Mouse (Mus musculus) embryo, embryonic 10.5 days (tissue): Measurements from ENCODE around the gene G6pc3.
A peak's percentile ranks its signal among the peaks of the same experiment; 100 is the strongest.

ENCODE experiments used
- DNase-seq: peaks from one replicate; pipeline ENCODE4 v3.0.0-alpha.2; 2015; ENCODE audit warnings: low spot score

The G6pc3 gene

DNA sequence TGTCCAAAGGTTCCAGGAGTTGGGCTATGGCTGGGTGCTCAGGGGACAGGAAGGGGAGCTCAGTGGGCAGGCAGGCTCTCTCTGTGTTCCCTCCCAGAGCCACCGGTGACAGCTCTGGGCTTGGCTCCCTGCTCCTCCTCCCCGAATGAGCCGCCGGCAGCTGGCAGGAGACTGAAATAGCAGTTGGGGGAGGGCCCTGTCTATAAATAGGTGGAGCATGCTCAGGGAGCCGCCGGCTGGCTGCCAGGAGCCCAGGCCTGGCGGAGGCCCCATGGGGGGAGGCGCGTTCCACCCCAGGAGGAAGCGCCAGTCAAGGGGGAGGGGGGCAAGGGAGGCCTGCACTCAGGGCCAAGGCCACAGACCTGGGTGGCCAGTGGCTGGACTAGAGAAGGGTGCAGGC is 29.4 kb downstream of the G6pc3 start:
- DNase-seq = peak; percentile 85

- no peak for DNase-seq
Observed at GRCm38 (mm10) chr11:102219247-102219993, 30.0 kb downstream of the G6pc3 start.

DNA sequence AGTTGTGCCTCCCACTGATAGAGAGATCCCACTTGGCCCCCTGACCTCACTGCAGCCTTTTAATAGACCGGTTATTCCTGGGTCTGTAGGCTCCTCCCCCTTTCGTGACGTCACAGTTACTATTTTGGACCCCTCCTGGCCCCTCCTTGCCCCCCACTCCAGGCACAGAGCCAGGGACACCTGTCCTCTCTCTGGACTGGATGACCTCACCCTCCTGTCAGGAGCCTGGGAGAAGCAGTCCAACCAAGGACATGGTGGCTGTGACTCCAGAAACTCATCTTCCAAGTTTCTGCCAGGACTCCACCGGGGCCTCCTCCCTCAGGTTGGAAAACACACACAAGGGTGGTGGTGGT is 30.6 kb downstream of the G6pc3 start:
- DNase-seq = no peak

DNA sequence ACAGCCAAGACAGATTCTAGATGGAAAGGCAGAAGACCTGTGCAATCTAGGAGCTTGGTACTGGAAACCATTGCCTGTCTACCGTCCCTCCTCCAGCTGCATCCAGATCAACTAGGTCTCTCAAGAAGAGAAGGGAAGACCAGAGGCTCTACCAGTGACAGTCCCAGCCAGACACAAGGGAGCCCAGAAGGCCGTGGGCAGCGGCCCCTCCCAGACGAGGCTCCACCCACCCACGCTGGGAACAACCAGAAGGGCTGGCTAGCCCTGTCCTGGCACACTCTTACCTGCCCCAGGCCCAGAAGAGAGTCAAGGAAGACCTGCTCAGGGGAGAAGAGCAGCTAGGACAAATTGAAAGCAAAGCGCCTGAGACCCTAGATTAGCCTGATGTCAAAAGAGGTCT is 31.0 kb downstream of the G6pc3 start:
- DNase-seq = no peak

- no peak for DNase-seq
Observed at GRCm38 (mm10) chr11:102221243-102221953, 32.0 kb downstream of the G6pc3 start.

GRCm38 (mm10) chr11:102221954-102222351 is 32.5 kb downstream of the G6pc3 start:
- no peak for DNase-seq

DNA sequence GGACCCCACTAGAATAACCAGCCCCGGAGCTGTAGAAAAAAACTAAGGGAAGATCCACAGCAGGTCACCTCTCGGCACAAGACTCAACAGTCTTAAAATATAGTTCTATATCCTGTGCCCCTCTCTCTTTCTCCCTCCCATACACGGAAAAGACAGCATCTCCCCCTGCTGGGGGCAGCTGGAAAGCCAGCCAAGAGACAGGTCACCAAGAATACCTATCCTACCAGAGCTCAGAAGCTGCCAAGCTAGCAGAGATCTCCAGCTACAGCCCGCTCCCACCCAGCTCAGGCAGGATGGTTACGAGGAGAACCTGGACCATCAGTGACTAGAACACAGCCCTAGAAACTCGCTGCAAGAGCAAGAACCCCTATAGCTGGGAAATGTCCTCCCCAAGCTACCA is 33.7 kb downstream of the G6pc3 start:
- DNase-seq = peak; percentile 82

GRCm38 (mm10) chr11:102224686-102225085 is 35.3 kb downstream of the G6pc3 start:
- no peak for DNase-seq

DNA sequence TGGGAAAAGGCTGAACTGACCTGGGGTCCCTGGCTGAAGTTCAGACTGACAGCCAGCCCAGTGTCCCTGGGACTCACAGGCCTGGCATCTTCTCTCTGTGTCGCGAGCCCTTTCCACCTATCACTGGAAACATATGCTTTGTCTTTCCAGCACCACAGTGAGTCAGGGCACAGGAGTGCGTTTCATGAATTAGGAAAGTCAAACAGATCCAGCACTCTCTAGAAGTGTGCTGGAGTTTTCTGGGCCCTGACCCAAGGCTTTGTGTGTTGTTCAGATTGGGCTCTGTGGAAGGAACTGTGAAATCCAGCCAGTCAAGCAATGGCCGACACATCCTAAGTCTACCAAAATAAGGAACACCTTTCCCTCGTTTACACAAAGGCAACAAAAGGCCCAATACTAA is 35.8 kb downstream of the G6pc3 start:
- DNase-seq = no peak

GRCm38 (mm10) chr11:102226067-102226978 is 36.9 kb downstream of the G6pc3 start:
- no peak for DNase-seq

DNA sequence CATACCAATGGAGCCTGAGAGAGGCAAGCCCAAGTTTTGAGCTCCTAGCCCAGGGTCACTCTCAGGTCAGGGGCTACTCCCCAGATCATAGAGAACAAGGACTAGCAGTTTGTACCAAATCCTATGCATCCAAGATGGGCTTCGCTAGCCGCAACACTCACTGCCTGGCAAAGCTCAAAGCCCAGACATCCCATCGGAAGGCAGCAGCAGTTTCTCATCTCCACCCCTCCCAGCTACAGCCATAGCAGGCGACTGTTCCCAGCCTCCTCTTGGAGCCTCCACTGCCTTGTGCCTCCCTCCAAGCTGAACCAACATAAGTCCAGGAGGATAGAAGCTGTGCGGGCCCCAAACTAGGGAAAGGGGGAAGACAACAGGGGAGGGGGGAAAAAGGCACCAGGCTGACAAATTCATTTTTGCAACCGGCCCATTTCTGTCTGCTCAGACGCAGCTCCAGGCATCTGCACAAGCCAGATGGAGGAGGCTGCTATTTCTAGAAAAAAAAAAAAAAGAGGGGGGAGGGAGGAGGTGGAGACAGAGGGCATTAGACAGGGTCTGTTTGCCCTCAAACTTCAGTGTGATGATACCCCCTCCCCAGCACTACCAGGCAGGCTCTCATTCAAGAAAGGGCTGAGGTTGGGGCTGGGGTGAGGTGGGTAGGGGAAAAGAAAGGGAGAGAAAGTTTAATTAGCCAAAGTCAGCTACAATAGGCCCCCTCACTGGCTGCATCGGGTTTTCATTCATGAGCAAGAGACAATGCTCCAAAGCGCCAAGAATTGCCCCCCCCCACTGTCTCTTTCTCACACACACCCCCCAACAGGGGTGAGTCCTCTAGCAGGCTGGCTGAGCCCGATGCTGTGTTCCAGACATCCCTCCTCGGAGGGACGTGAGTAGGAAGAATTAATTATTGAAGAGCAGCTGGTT is 38.1 kb downstream of the G6pc3 start:
- DNase-seq = peak; percentile 63

DNA sequence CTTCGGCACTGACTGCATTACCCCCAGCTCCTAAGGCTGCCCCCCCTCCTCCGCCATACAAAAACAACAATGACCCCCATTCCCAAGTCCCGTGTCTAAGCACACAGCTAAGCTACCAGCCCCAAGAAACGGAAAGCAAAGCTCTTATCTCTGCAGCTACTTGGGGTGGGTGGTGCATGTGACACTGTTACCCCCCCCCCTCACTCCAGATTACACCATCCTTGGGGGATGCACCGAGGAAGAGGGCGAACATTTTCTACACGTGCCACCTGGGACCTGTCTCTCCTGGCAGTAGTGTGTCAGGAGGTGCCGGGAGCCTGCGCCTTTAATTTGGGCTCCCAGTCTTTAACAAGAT is 38.7 kb downstream of the G6pc3 start:
- no peak for DNase-seq

- no peak for DNase-seq
Observed at GRCm38 (mm10) chr11:102228646-102229268, 39.3 kb downstream of the G6pc3 start.

DNA sequence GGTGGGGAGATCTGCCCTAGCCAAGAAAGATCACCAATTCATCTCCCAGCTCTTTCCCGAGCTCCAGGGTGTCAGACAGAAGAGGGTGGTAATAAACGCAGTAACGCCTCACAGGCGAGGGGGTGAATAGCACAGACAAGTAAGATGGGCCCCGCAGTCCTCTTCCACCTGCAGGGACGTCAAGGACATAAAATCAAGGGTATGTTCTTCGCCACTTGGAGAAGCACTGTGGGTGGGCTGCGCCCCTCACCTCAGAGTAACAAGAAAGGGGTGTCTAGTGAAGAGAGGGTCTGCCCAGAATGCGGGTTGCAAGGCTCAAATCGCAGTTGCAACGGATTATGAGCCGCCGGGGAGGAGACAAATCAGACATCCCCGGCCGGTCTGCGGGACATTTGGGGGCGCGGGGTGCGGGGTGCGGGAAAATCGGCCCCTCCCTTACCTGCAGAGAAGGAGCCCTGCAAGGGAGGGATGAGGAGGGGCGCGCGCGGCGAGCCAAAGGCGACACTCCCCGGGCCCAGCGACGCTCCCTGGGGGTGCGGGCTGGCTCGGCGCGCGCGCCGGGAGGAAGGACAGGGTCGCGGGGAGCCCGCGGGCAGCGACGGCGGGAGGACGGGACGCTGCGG is 40.0 kb downstream of the G6pc3 start:
- DNase-seq = peak; percentile 45

- DNase-seq = peak; percentile 100
Observed at GRCm38 (mm10) chr11:102230006-102230741, 40.8 kb downstream of the G6pc3 start, which contains the start of gene Hdac5. TSS of gene Hdac5 (minus strand) at chr11:102230166.

- DNase-seq = no peak
Observed at GRCm38 (mm10) chr11:102236022-102236421, 46.6 kb downstream of the G6pc3 start.

GRCm38 (mm10) chr11:102240636-102241035 is 51.2 kb downstream of the G6pc3 start:
- no peak for DNase-seq

DNA sequence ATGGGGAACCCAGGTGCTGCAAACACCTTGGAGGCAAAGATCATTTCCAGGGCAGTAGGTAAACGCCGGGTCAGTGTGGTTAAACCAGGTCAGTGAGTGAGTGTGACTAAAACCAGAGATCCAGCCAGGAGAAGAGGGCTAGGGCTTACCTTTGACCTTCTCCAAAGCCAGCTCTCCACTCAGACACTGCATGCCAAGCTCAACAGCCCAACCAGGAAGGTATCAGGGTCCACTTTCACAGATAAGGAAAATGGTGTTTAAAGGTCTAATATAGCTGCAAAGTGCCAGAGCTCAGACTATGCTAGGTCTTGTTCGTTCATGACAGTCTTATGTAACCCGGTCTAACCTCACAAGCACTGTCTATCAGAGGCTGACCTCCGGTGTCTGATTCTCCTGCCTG is 51.8 kb downstream of the G6pc3 start:
- DNase-seq = no peak

DNA sequence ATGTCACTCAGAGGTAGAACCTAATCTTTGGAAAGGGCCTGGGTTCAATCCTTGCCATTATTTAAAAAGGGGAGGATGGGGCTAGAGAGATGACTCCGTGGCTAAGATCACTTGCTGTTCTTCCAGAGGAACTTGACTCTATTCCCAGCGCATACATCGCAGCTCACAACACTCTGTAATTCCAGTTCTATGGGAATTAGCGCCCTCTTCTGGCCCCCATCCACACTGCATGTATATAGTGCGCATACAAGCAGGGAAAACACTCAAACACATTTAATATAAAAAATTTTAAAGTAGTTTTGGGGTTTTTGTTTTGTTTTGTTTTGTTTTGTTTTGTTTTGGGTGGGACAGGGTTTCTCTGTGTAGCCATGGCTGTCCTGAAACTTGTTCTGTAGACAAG is 52.5 kb downstream of the G6pc3 start:
- no peak for DNase-seq
